Mouse (Mus musculus) brain, embryonic 14.5 days (tissue): ENCODE data around the gene Hes3.

Experiments used
- CTCF ChIP-seq: fragments of 200-500 bp; IDR thresholded peaks from 2 replicates; pipeline ENCODE4 v1.5.1; 2012; ENCODE audit warnings: inconsistent platforms, mild to moderate bottlenecking, moderate library complexity, borderline replicate concordance; ENCODE audit not compliant: insufficient read depth, insufficient read length; ENCODE audit errors: extremely low read depth
- POLR2A ChIP-seq: fragments of 200-500 bp; IDR thresholded peaks from 2 replicates; pipeline ENCODE4 v1.6.1; 2012; ENCODE audit warnings: mild to moderate bottlenecking, inconsistent platforms, borderline replicate concordance; ENCODE audit not compliant: poor library complexity, insufficient read depth, insufficient read length, severe bottlenecking; ENCODE audit errors: extremely low read depth

DNA sequence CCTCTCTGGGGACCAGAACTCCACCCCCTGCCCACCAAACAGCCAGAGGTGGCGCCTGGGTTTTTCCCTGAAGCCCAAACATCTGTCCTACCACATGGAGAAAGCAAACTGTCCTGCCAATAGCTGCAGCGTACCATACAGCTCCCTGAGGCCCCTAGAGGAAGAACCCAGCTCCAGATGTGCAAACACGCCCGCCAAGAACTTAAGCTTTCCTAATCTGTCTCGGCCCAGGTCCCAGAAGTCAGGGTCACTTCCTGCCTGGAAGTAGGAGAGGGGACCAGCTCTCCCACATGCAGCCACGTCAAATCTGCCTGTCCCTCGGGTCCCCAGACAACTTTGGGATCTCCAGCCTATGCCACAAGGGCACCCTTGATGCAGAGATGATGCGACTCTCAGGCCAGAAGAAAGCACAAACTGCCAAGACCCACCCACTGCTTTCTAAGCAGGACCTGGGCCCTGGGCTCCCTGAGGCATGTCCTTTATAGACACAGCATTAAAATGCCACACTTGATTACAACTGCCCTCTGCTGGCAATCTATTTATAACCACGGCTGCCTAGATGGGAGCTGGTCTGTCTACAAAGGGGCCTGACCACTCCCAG, 18.9 kb downstream of the Hes3 start:
- TF ChIP-seq POLR2A (no peak), CTCF (peak; percentile 27; the same call in 1 of the 2 replicates)
